Mouse (Mus musculus): ENCODE measurements around the gene Six5.

The Six5 gene

DNA sequence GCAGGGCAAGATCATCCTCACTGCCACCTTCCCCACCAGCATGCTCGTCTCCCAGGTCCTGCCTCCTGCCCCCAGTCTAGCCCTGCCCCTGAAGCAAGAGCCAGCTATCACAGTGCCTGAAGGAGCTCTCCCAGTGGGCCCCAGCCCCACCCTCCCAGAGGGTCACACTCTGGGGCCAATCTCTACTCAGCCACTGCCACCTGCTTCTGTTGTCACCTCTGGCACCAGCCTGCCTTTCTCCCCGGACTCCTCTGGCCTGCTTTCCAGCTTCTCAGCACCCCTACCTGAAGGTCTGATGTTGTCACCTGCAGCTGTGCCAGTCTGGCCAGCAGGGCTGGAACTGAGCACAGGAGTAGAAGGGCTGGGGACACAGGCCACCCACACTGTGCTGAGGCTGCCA, 2.8 kb downstream of the Six5 start:
- no peak for DNase-seq

DNA sequence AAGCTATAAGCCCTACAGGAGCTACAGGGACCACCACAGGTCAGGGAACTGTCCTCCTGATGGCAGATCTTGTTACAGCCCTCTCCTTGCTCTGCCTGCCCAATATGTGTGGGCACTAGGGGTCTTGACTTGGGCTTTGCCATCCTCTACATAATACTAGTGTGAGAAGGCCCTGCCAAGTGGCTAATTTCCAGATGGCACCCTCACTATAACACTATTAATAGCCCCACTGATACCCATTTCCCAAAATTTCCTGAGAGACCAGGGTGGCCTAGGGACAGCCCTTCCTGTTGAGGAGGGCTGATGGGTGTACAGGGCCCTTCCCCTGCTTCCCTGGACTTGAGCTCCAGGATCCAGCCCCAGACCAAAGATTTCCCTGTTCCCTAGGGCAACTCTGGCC, 3.5 kb downstream of the Six5 start:
- no peak for DNase-seq

DNA sequence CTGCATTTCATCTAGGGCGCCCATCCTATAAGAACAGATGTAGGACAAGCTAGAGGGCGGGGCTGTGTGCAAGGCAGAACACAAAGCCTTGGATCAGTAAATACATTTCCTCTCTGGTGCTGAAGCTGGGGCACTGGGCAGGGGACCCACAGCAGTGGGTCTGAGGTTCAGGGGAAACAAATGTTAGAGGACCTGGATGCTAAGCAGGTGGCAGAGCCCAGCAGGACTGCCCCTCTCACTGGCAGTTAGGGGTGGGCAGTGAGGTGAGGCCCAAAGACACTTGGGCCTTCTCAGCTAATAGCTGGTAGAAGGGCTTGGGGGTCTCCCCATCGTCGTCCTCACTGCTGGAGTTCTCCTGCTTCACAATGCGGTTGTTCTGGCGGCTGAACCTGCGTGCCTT, 4.4 kb downstream of the Six5 start:
- DNase-seq = no peak

DNA sequence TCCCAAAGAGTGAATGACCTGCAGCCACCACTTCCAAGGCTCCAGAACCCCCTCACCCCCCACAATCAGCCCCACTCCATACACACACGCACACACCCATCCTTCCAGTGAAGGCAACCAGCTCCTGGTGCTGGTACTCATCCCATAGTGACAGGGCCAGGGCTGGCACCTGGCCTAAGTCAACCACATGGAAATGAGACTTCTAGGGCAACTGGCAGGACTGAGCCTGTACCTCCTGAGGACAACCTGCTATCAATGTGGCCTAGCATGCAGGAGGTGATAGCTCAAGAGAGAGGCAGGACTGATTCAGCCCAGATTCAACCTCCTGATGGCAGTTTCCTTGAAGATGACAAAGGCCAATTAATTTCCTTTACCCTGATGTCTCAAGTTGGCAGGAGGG, 5.9 kb downstream of the Six5 start:
- DNase-seq = no peak

DNA sequence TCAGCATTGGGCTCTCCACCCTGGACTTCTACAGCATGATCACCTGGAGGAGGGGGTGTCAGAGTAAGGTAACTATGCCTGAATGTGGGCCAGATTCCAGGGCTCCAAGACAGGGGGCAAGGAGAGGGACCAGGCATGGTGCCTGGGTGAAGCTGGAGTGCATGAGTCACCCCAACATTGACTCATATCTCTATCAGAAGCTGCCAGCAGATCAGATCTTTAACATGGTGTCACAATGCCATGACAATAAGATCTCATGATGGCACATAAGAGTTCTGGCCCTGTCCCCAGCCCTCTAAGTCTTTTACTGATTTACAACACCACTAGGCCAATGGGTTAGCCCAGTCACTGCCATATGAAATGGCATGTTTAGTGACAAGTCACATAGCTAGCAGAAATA, 9.3 kb downstream of the Six5 start:
- no peak for DNase-seq

DNA sequence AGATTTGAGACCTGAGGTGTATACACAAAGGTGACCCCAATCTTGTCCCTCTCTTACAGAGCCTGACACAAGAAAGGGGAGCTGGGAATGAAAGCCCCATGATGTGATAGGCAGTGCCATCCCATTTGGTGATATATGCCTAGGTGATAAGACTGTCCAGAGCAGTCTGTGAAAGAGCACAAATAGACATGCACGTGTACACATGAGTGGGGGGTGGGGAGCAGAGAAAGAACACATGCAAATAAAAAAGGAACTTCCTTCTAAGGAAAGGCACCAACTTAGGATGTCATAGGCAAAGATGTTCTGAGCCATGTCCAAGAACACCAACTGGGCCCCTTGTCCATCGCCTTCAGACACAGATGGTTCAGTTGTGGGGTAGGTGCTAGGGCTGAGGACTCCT, 10.1 kb downstream of the Six5 start:
- DNase-seq = no peak

DNA sequence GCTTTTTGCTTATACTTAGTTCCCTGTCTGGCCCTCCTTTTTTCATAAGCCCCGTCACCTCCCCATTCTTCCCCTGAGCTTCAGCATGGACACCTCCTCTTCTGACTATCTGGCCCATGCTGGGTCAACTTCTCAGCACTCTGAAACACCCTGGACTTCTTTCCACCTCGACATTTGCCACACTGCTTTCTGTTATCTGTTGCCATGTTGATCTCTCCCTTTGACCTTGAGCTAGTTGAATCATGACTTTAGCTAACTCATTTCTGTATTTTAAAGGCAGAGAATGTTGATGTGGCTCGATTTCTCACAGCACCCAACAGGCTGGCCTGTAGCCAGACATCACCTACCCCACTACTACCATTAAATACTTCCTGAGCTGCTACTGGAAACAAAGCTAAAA, 13.0 kb downstream of the Six5 start:
- no peak for DNase-seq

DNA sequence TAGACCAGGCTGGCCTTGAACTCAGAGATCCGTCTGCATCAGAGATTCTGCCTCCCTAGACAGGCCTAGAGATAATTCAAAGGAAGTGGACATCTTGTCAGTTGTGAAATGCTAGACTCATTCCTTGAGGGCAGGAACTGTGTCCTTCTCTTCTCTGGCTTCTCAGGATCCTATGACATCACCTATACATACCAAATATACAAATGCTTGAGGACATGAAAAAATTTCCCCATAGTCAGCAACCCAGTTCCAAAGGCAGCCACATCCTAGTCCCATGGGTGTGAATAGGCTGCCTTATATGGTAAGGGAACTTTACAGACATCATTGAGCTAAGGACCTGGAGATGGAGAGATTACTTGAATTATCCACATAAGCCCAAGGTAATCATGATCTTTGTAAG, 15.2 kb downstream of the Six5 start:
- DNase-seq = no peak

DNA sequence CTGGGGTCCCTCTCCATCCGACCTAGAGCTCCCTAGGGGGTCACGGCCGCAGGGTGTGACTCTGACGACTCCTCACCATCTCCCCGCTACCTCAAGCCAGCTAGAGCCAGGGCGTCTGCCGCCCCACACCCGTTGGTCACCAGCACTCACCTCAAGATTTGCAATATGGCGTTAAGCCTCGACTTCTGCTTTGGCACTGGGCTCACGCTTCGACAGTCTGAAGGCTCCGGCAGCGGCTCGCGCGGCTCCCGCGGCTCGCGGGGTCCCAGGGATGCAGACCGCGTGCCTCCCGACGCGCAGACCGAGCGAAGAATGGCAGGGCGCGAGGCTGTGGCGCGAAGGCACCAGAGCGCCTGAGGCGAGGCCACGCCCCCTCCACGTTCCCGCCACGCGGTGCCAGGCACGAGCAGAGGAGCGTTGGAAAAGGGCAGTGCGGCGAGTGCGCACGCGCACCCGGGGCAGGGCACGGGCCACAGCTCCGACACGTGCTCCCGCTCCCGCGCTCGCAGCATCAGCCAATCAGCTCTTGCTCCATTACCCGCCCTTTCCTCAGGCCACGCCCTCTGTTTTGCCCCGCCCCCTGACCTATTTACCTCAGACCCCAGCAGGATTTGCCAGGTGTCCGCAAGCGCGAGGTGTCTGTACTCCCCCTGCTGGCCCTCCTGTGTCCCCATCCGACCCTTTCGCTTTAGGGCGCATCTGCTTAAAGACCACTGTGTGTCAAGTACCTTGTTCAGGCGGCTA, 23.8 kb downstream of the Six5 start, which contains the start of gene Gm4969:
TSS of gene Gm4969 (minus strand) at position 341 of the 744 bp plus-strand sequence.
- DNase-seq = peak; percentile 78

DNA sequence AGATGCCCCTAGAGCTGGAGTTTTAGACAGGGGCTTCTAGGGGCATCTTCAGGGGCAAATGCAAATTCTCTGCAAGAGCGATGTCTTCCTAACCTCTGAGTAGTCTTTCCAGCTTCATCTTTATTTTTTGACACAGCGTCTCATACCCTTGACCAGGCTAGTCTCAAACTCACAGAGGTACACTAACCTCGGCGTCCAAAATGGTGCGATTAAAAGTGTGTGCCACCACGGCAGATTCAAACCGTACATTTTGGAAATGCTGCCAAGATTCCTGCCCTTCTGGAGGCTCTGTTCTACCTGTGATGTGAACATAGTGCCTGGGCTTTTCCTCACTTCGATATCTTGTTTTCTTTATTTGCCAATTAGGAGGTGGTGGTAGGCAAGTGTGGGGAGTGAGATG, 24.7 kb downstream of the Six5 start:
- DNase-seq = no peak

DNA sequence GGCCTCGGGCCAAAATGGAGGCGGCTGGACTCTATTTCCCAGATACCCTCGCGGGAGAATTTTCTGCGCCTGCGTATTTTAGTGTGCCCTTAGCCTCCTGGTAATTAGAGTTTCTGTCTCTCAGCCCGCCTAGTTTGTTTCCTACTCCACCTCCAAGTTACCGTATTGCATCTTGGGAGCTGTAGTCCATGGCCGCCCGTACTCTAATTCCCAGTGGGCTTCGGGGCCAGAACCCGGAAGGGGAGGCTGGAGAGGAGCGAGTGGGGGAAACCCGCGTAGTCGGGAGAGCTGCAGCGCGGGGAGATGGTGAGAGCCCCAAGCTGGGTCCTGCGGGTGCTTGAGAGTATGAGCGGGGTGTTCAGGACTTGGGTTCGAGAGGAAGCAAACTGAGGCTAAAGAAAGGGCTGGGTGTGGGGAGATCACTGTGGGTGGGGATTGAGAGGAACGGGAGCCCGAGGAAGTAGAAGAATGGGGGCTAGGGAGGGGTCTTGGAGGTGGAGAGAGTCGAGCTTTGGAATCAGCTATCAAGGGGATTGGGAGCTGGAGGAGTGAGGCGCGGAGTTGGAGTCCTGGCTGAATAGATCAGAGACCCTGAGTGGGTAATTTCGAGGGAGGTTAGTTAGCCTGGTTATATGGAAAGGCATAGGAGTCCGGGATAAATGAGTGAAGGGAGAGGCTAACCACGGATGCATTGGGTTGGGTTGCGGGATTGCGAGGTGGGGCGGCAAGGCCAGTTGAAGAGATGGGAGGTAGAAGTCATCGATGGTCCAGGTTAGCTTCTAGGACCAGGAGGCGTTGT, 25.4 kb downstream of the Six5 start, which contains the start of gene Fbxo46:
TSS of gene Fbxo46 (plus strand) at position 229 of the 799 bp plus-strand sequence.
- peak; percentile 94 for DNase-seq

DNA sequence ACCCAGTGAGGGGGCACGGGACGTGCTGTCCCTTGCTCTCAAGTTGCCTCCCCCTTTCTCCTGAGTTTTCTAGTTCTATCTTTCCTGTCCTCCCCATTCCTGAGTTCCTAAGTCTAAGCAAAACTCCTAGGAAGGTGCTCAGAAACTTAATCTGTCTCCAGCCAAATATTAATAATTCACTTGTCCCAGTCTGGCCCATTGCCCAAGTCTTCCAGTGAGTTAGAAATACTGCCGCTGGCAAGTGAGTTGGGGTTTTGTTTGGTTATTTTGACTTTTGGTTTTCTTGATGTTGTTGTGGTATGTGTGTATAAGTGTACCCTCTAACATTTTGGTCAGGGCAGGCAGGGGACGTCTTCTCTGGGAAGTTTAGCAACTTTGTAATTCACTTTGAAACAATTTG, 27.3 kb downstream of the Six5 start:
- DNase-seq = peak; percentile 65

DNA sequence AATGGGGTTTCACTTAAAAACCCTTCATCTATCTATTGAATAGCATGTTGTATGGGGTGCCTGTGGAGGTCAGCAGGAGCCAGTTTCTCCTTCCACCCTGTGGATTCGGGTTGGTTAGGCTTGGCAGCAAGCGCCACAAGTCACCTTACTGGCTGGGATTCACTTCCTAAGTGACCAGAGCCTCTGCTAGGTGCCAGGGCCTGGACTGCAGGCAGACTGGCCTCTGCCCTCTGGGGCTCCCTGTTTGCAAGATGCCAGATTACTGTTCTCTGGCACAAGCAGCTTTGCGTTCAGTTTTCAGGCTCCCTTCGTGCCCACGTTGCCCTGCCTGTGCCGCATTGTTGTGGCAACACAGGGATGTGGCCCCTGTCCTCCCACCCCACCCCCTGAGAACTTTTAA, 30.3 kb downstream of the Six5 start:
- no peak for DNase-seq

DNA sequence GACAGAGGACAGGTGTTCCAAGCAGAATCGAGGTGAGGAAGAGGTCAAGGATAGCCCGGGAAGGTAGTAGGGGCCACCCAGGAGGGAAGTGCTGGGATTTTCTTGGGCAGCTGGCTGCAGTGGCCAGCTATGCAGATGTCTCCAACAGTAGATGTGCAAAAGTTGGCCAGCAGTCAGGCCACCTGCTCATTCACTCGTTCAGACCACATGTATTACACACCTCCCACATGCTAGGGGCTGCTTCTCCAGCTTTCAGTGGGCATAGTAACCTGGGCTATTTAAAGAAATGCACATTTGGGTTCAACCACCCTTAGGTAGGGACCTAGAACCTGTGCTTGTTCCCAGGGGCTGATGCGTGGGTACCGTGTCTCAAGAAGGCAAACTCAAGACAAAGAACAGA, 33.4 kb downstream of the Six5 start:
- DNase-seq = no peak

DNA sequence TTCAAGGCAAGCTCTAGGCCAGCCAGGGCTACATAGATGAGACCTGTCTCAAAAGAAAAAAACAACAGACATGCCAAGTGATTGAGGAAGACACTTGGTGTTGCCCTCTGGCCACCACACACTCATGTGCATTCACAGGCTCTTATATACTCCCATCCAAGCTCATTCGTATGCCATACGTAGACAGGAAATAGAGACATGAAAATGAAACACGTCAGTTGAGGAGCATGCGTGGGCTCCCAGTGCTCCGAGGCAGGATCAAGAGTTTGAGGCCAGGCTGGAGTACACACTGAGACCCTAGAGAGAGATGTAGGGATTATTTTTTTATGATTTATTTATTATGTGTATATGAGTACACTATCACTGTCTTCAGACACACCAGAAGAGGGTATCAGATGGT, 35.0 kb downstream of the Six5 start:
- DNase-seq = no peak

DNA sequence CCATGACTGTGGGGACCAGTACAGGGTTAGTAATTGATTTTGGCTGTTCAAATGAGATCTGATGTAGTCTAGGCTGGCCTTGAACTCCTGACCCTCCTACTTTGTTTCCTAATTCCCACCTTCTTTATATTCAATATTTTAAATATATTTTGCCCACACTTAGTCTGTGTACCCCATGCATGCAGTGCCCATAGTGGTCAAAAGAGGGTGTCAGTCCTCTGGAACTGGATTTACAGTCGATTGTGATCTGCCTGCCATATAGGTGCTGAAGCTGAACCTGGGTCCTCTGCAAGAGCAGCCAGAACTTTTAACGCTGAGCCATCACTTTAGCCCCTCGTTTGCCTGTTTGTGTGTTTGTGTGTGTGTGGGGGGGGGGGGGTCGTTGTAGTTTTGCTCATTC, 36.3 kb downstream of the Six5 start:
- no peak for DNase-seq

DNA sequence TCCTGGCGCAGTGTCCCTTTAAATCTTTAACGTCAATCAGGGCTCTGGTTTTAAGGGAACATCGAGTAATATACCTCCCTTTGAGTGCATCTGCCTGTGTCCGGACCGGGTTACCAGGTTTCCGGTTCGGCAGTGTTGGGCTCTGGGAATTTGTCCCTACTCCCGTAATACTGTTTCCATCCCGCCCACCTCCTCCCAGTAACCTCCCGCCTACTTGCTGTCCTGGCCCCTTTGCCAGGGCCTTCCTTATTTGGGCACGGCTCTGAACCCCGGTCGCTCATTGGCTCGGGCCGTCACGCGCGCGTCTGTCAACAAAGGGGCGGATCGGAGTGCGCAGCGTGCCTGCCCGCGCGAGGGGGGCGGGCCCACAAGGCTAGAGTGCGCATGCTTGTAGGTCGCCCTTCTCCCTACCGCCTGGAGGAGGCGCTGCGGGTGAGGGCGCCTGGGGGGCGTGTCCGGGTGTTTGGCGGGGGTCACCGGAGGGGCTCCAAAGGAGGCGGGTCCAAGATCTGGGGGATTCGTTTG, 37.0 kb downstream of the Six5 start:
- peak; percentile 99 for DNase-seq

DNA sequence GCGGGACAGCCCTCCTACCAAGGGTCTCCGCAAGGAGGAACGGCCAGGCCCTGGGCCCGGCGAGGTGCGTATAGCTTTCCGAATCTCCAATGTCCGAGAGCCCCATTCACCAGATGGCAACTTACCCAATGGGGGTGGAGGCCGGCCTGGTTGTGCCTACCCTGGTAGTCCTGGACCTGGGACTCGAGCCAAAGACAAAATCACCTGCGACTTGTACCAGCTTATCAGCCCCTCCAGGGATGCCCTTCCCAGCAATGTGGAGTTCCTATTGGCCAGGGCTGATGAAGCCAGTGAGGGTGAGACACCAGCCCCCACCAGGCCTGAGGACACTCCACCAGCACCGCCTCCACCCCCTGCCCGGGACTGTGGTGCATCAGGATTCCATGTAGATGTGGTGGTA, 41.8 kb downstream of the Six5 start:
- no peak for DNase-seq

DNA sequence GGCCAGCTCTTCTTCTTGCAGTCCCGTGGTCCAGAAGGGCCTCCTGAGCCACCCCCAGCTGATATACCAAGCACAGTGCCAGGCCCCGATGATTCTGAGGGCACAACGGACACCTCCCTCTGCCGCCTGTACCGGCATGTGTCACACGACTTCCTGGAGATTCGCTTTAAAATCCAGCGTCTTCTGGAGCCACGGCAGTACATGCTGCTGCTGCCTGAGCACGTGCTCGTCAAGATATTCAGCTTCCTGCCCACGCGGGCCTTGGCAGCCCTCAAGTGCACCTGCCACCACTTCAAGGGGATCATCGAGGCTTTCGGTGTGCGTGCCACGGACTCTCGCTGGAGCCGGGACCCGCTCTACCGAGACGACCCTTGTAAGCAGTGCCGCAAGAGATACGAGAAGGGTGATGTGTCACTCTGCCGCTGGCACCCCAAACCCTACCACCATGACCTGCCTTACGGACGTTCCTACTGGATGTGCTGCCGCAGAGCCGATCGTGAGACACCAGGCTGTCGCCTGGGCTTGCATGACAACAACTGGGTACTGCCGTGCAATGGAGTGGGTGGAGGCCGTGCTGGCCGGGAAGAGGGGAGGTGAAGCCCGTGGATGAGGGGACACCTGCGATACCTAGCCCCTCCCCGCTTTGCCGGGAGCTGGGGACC, 42.4 kb downstream of the Six5 start:
- DNase-seq = no peak

DNA sequence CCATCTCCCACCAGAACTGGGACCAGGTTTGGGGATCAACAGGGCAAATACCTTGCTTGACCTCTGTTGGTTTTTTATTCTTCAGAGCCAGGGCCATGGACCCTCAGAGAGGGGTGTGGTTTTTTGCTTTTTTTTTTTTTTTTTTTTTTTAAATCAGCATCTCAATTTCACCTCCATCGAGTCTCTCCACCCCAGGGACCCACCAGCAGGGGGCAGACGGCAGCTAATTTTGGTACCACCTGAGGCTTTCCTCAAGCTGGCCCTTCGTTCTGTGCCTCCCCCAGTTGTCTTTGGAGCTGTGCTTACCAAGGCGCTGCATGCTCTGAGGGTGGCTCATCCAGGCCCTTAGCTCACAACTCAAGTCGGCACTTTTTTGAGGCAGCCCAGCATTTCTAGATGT, 43.0 kb downstream of the Six5 start:
- peak; percentile 83 for DNase-seq

DNA sequence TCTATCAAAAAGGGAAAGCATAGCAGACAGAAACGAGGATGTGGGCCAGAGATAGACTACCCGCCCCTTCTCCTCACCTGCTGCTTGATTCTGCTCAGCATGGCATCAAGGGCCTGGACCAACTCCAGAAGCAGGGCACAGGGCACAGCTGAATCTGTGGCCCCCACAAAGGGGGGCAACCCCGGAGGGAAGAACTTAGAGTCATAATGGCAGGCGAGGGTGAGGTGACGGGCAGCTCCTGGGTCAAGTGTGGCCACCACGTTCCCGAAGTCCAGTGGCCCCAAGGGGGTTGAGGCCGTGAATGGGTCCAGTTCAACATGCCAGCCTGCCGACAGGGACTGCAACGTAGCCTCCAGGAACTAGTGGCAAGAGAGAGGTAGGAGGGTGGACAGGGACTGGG, 52.4 kb downstream of the Six5 start:
- DNase-seq = no peak

DNA sequence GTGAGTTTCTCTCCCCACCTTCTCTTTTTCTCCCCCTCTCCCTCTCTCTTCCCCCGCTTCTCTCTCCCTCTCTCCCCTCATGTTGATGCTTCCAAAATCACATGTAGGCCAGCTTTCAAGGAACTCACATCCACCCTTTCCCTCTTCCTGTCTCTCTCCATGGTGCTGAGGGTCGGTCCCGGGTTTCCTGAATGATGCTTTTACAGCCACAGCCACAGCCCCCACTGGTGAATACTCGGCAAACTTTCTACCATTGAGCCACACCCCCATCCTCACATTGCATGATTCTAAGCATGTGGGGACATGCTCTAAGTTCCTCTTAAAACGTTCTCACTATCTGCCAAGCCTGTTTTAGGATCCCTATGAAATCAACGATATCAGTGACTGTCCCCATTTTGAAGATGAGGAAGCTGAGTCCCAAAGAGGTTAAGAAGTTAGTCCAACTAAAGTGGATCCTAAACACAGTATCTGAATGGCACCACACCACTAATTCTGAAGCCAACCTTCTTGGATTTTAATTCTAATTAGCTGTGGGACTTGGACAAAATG, 53.2 kb downstream of the Six5 start:
- DNase-seq = peak; percentile 50

All from kidney, postnatal 10 days (tissue).